Mouse (Mus musculus) MEL (cell line): ENCODE data around the gene Pard3. TPM values are rescaled to one million over a fixed set of nuclear protein-coding genes. Genes with fewer than 3 reads are reported as not detected.

Experiments
- DNase-seq: peaks from one replicate; pipeline ENCODE4 v3.0.0; 2011; ENCODE audit warnings: low read depth, low spot score
- H3K27ac ChIP-seq: 2 replicates; pipeline ENCODE4 v1.5.1; 2012; ENCODE audit warnings: low read depth, mild to moderate bottlenecking, control low read depth, low read length, moderate library complexity; ENCODE audit not compliant: control insufficient read depth
- H3K27me3 ChIP-seq, 2 experiments: fragments of 150-350 bp in 1 of 2; sonication (generic) in 1 of 2; 2 replicates each; pipeline ENCODE4 v1.6.1; 2012; ENCODE audit warnings: low read length in 2 of 2, mild to moderate bottlenecking in 2 of 2, improper control_type of control experiment in 1 of 2, moderate library complexity in 1 of 2; ENCODE audit not compliant: insufficient read depth in 2 of 2, control insufficient read depth in 1 of 2
- H3K36me3 ChIP-seq, 2 experiments: 2 replicates each; pipeline ENCODE4 v1.6.1; 2012 to 2014; ENCODE audit warnings: low read length in 2 of 2, improper control_type of control experiment in 1 of 2, inconsistent platforms in 1 of 2, mild to moderate bottlenecking in 1 of 2; ENCODE audit not compliant: insufficient read depth in 2 of 2, control insufficient read depth in 1 of 2
- H3K4me1 ChIP-seq, 2 experiments: fragments of 150-350 bp in 1 of 2; sonication (generic) in 1 of 2; 2 replicates each; pipeline ENCODE4 v1.6.1; 2012; ENCODE audit warnings: low read length in 2 of 2, improper control_type of control experiment in 1 of 2, mild to moderate bottlenecking in 1 of 2; ENCODE audit not compliant: insufficient read depth in 2 of 2, control insufficient read depth in 1 of 2
- H3K4me3 ChIP-seq, 2 experiments: fragments of 150-350 bp in 1 of 2; sonication (generic) in 1 of 2; 2 replicates each; pipeline ENCODE4 v1.5.1; 2012; ENCODE audit warnings: low read depth in 2 of 2, low read length in 2 of 2, mild to moderate bottlenecking in 2 of 2, moderate library complexity in 2 of 2, control low read depth in 1 of 2, improper control_type of control experiment in 1 of 2; ENCODE audit not compliant: control insufficient read depth in 1 of 2, insufficient read depth in 1 of 2
- H3K79me2 ChIP-seq: 2 replicates; pipeline ENCODE4 v1.6.1; 2012; ENCODE audit warnings: mild to moderate bottlenecking, low read length, moderate library complexity; ENCODE audit not compliant: control insufficient read depth, poor library complexity, insufficient read depth
- H3K9ac ChIP-seq: 2 replicates; pipeline ENCODE4 v1.6.1; 2012; ENCODE audit warnings: low read depth, mild to moderate bottlenecking, control low read depth, low read length, moderate library complexity; ENCODE audit not compliant: control insufficient read depth, poor library complexity, severe bottlenecking
- H3K9me3 ChIP-seq: fragments of 150-350 bp; sonication (generic); replicated peaks from 2 replicates; pipeline ENCODE4 v1.6.1; 2012; ENCODE audit warnings: mild to moderate bottlenecking, low read length, improper control_type of control experiment, moderate library complexity; ENCODE audit not compliant: insufficient read depth
- BHLHE40 ChIP-seq: IDR thresholded peaks from 2 replicates; pipeline ENCODE4 v1.6.1; 2012; ENCODE audit warnings: low read depth, mild to moderate bottlenecking, inconsistent platforms, low read length, improper control_type of control experiment, borderline replicate concordance
- CHD1 ChIP-seq: IDR thresholded peaks from 2 replicates; pipeline ENCODE4 v1.6.1; 2012; ENCODE audit warnings: low read depth, mild to moderate bottlenecking, inconsistent platforms, low read length, improper control_type of control experiment
- CHD2 ChIP-seq: IDR thresholded peaks from 2 replicates; pipeline ENCODE4 v1.6.1; 2011; ENCODE audit warnings: low read length, improper control_type of control experiment
- CTCF ChIP-seq, 3 experiments: IDR thresholded peaks in 2 of 3; conservative IDR thresholded peaks in 1 of 3; 2 replicates each; pipeline ENCODE4 v1.5.1; 2011 to 2012; ENCODE audit warnings: low read length in 3 of 3, low read depth in 2 of 3, mild to moderate bottlenecking in 2 of 3, improper control_type of control experiment in 1 of 3, inconsistent platforms in 1 of 3, mixed read lengths in 1 of 3, moderate library complexity in 1 of 3; ENCODE audit not compliant: control insufficient read depth in 1 of 3, insufficient read depth in 1 of 3, poor library complexity in 1 of 3, severe bottlenecking in 1 of 3
- E2F4 ChIP-seq: IDR thresholded peaks from 2 replicates; pipeline ENCODE4 v1.6.1; 2011; ENCODE audit warnings: low read depth, low read length, improper control_type of control experiment, borderline replicate concordance
- ELF1 ChIP-seq: IDR thresholded peaks from 2 replicates; pipeline ENCODE4 v1.6.1; 2014; ENCODE audit warnings: low read depth, mild to moderate bottlenecking, inconsistent platforms, low read length, improper control_type of control experiment, moderate library complexity
- EP300 ChIP-seq, 2 experiments: IDR thresholded peaks; 2 replicates each; pipeline ENCODE4 v1.6.1; 2011; ENCODE audit warnings: improper control_type of control experiment in 2 of 2, low read length in 2 of 2, low read depth in 1 of 2, mild to moderate bottlenecking in 1 of 2
- HCFC1 ChIP-seq: IDR thresholded peaks from 2 replicates; pipeline ENCODE4 v1.6.1; 2012; ENCODE audit warnings: low read depth, mild to moderate bottlenecking, inconsistent platforms, low read length, improper control_type of control experiment, moderate library complexity
- JUND ChIP-seq: IDR thresholded peaks from 2 replicates; pipeline ENCODE4 v1.6.1; 2011; ENCODE audit warnings: low read depth, mild to moderate bottlenecking, improper control_type of control experiment, low read length
- KAT2A ChIP-seq: conservative IDR thresholded peaks from 2 replicates; pipeline ENCODE4 v1.6.1; 2012; ENCODE audit warnings: low read depth, low read length, improper control_type of control experiment, inconsistent platforms
- MAX ChIP-seq: IDR thresholded peaks from 2 replicates; pipeline ENCODE4 v1.6.1; 2011; ENCODE audit warnings: low read length, improper control_type of control experiment
- MAZ ChIP-seq: IDR thresholded peaks from 2 replicates; pipeline ENCODE4 v1.6.1; 2012; ENCODE audit warnings: low read depth, mild to moderate bottlenecking, inconsistent platforms, low read length, improper control_type of control experiment
- MEF2A ChIP-seq: IDR thresholded peaks from 2 replicates; pipeline ENCODE4 v1.6.1; 2014; ENCODE audit warnings: low read depth, mild to moderate bottlenecking, inconsistent platforms, low read length, improper control_type of control experiment; ENCODE audit not compliant: poor library complexity, insufficient replicate concordance, severe bottlenecking; ENCODE audit errors: extremely low read depth
- MXI1 ChIP-seq: IDR thresholded peaks from 2 replicates; pipeline ENCODE4 v1.6.1; 2011; ENCODE audit warnings: mild to moderate bottlenecking, low read depth, low read length, improper control_type of control experiment
- MYC ChIP-seq: IDR thresholded peaks from 2 replicates; pipeline ENCODE4 v1.6.1; 2011; ENCODE audit warnings: low read depth, mild to moderate bottlenecking, low read length, improper control_type of control experiment, moderate library complexity
- NELFE ChIP-seq: IDR thresholded peaks from 2 replicates; pipeline ENCODE4 v1.6.1; 2011; ENCODE audit warnings: low read depth, low read length, improper control_type of control experiment
- POLR2AphosphoS2 ChIP-seq: IDR thresholded peaks from 2 replicates; pipeline ENCODE4 v1.6.1; 2011; ENCODE audit warnings: low read length, improper control_type of control experiment
- RCOR1 ChIP-seq: IDR thresholded peaks from 2 replicates; pipeline ENCODE4 v1.6.1; 2012; ENCODE audit warnings: low read depth, mild to moderate bottlenecking, inconsistent platforms, low read length, improper control_type of control experiment
- SIN3A ChIP-seq: IDR thresholded peaks from 2 replicates; pipeline ENCODE4 v1.6.1; 2012; ENCODE audit warnings: low read length, improper control_type of control experiment, inconsistent platforms
- SMC3 ChIP-seq: IDR thresholded peaks from 2 replicates; pipeline ENCODE4 v1.6.1; 2011; ENCODE audit warnings: low read depth, low read length, improper control_type of control experiment
- UBTF ChIP-seq: IDR thresholded peaks from 2 replicates; pipeline ENCODE4 v1.6.1; 2012; ENCODE audit warnings: low read depth, mild to moderate bottlenecking, inconsistent platforms, low read length, improper control_type of control experiment, moderate library complexity, borderline replicate concordance; ENCODE audit not compliant: insufficient read depth
- USF1 ChIP-seq: IDR thresholded peaks from 2 replicates; pipeline ENCODE4 v1.6.1; 2014; ENCODE audit warnings: low read depth, mild to moderate bottlenecking, inconsistent platforms, low read length, improper control_type of control experiment, moderate library complexity
- USF2 ChIP-seq, 2 experiments: IDR thresholded peaks; 2 replicates each; pipeline ENCODE4 v1.6.1; 2011 to 2012; ENCODE audit warnings: improper control_type of control experiment in 2 of 2, low read length in 2 of 2, borderline replicate concordance in 1 of 2, inconsistent platforms in 1 of 2, low read depth in 1 of 2, mild to moderate bottlenecking in 1 of 2; ENCODE audit not compliant: insufficient read depth in 1 of 2
- ZNF384 ChIP-seq: IDR thresholded peaks from 2 replicates; pipeline ENCODE4 v1.6.1; 2012; ENCODE audit warnings: low read depth, mild to moderate bottlenecking, inconsistent platforms, low read length, improper control_type of control experiment
- polyA plus RNA-seq, 2 experiments: library from polyadenylated mRNA; stranded (reverse) in 1 of 2; unstranded in 1 of 2; fragments of >175 nt in 1 of 2; fragments of >200 nt in 1 of 2; gene quantifications; 2 replicates each; pipeline versions ENCODE4 v1.2.1 to v1.2.4; 2012; ENCODE audit warnings: low replicate concordance in 2 of 2, low read depth in 1 of 2; ENCODE audit not compliant: insufficient read length in 2 of 2, insufficient read depth in 1 of 2, missing spikeins in 1 of 2
- total RNA-seq: library from RNA; depleted of rRNA; stranded (reverse); fragments of 300-350 nt; gene quantifications from 2 replicates; pipeline ENCODE4 v1.2.3, GENCODE M21; 2012

Gene Pard3
- total and polyA plus RNA-seq, 3 experiments: not detected

DNA sequence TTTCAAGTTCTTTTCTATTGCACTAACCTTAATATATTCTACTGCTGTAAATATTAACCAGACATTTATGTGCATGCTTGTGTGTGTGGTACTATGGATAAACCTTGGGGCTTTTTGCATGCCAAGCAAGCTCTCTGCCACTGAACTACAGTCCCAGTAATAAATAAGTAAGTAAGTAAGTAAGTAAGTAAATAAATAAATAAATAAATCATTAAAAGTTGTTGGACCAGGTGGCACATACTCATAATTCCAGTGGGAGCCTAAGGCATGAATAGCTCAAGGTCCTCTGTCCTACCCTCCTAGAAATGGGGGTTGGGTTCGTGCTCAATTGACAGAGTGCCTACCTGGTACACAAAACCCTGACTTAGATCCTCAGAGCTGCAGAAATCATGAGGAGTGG, 400.6 kb downstream of the Pard3 start:
- TF ChIP-seq CTCF (IDR thresholded peaks at IDR 0.05 in 2 of 3, conservative IDR thresholded peaks at IDR 0.05 in 1 of 3; ENCODE audit: control insufficient read depth in 1 of 3, insufficient read depth in 1 of 3, low read depth in 2 of 3, low read length in 3 of 3, poor library complexity in 1 of 3, severe bottlenecking in 1 of 3) (no peak), USF1 (no peak)
- Histone ChIP-seq H3K27me3 (no peaks in the 10 kb centered on the region), H3K9ac (no peak overlapping the region), H3K27ac (no peak overlapping the region), H3K36me3 (no peaks in the 10 kb centered on the region), H3K9me3 (no peaks in the 10 kb centered on the region), H3K4me3 (no peak overlapping the region), H3K79me2 (no peaks in the 10 kb centered on the region), H3K4me1 (no peaks in the 10 kb centered on the region)
- DNase-seq: no peak

DNA sequence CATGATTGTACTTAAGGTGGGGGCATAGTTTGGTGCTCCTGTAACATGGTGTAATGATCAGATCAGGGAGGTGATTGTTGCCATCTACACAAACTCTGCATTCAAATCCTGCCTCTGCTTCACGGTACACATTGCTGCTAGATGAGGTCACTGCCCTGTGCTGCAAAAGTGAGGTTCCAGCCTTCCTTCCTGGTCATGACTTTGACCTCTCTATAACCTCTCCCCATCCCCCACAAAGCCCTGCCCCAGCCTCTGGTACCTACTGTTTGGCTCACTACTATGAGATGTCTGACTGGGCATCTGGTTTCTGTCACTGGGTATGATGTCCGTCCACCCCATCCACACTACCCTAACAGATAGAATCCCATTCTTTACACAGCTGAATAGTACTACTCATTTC, 408.5 kb downstream of the Pard3 start:
- H3K36me3 ChIP-seq: no peaks in the 10 kb centered on the region
- no peak for DNase-seq
- no peak overlapping the region for H3K9ac ChIP-seq
- H3K79me2 ChIP-seq: no peaks in the 10 kb centered on the region
- no peaks in the 10 kb centered on the region for H3K27me3 ChIP-seq
- H3K4me3 ChIP-seq: no peak overlapping the region
- H3K9me3 ChIP-seq: no peaks in the 10 kb centered on the region
- no peak overlapping the region for H3K27ac ChIP-seq
- H3K4me1 ChIP-seq: no peaks in the 10 kb centered on the region
- TF ChIP-seq ZNF384 (no peak), EP300 (IDR thresholded peaks at IDR 0.05; ENCODE audit: low read depth in 1 of 2, low read length in 2 of 2) (no peak), MYC (no peak), USF2 (IDR thresholded peaks at IDR 0.05; ENCODE audit: borderline replicate concordance in 1 of 2, insufficient read depth in 1 of 2, low read depth in 1 of 2, low read length in 2 of 2) (no peak), BHLHE40 (no peak), MEF2A (no peak), ELF1 (no peak), CHD2 (no peak), SMC3 (no peak), E2F4 (no peak), NELFE (no peak), CTCF (IDR thresholded peaks at IDR 0.05 in 2 of 3, conservative IDR thresholded peaks at IDR 0.05 in 1 of 3; ENCODE audit: control insufficient read depth in 1 of 3, insufficient read depth in 1 of 3, low read depth in 2 of 3, low read length in 3 of 3, poor library complexity in 1 of 3, severe bottlenecking in 1 of 3) (no peak), MXI1 (no peak)

DNA sequence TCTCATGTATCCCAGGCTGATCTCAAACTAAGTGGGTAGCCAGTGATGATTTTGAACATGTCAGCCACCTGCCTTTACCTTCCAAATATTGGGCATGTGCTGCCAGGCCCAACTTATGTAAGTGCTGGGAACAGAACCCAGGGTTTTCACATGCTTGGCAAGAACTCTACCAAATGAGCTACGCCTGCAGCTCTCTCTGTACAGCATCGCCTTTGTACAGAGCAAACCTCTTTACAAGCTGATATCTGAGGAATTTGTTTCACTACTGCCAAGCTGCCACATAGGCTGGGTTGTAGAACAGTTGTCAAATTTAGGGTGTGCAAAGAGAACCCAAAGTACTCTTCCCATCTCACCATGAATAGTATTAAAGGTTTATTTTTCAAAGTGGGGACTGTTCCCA, 416.3 kb downstream of the Pard3 start:
- no peak for DNase-seq
- Histone ChIP-seq H3K9me3 (no peaks in the 10 kb centered on the region), H3K27me3 (no peaks in the 10 kb centered on the region), H3K36me3 (no peaks in the 10 kb centered on the region), H3K9ac (no peak overlapping the region), H3K79me2 (no peaks in the 10 kb centered on the region), H3K27ac (no peak overlapping the region), H3K4me1 (no peaks in the 10 kb centered on the region), H3K4me3 (no peak overlapping the region)
- TF ChIP-seq MAZ: no peak
- no peak for TF ChIP-seq EP300 (IDR thresholded peaks at IDR 0.05; ENCODE audit: low read depth in 1 of 2, low read length in 2 of 2)
- no peak for TF ChIP-seq JUND
- TF ChIP-seq BHLHE40: no peak
- TF ChIP-seq RCOR1: no peak
- no peak for TF ChIP-seq UBTF
- no peak for TF ChIP-seq POLR2AphosphoS2
- no peak for TF ChIP-seq E2F4
- no peak for TF ChIP-seq HCFC1
- TF ChIP-seq MAX: no peak
- no peak for TF ChIP-seq KAT2A
- no peak for TF ChIP-seq SIN3A
- no peak for TF ChIP-seq ELF1
- TF ChIP-seq CHD1: no peak
